Mouse (Mus musculus): Measurements from ENCODE around the gene Spcs2. TPM values are rescaled to one million over a fixed set of nuclear protein-coding genes. Genes with fewer than 3 reads are reported as not detected.

Gene Spcs2
- total RNA-seq, 1 experiment from 2014 or later: 170 TPM

Other genes with a start within 250 kb of the Spcs2 start
- 16.6 and 23.2 TPM in 2 replicates for gene Tpbgl, start 236.4 kb downstream of the Spcs2 start, total RNA-seq (2021)
- gene Slco2b1, start 152.1 kb downstream of the Spcs2 start, total RNA-seq (2021): 22.9 and 31.9 TPM in 2 replicates
- gene Olfr520, start 133.2 kb downstream of the Spcs2 start, total RNA-seq (2021): not detected in 2 replicates
- gene Olfr521, start 100.0 kb downstream of the Spcs2 start, total RNA-seq (2021): not detected in 2 replicates
- gene Neu3, start 35.0 kb downstream of the Spcs2 start, total RNA-seq (2021): 1.6 and 2.7 TPM in 2 replicates
- 2.9 and 6.4 TPM in 2 replicates for gene Xrra1, start 4.3 kb downstream of the Spcs2 start, total RNA-seq (2021)
- gene Rnf169, start 117.0 kb upstream of the Spcs2 start, total RNA-seq (2021): 16.8 and 19.8 TPM in 2 replicates
- gene Chrdl2, start 142.7 kb upstream of the Spcs2 start, total RNA-seq (2021): not detected in 2 replicates